Mouse (Mus musculus) lung, postnatal 0 days (tissue): Measurements from ENCODE around the gene Gal3st3.

Experiments
- CTCF ChIP-seq: IDR thresholded peaks from 2 replicates; pipeline ENCODE4 v1.5.1; 2016; ENCODE audit warnings: antibody characterized with exemption, mild to moderate bottlenecking
- EP300 ChIP-seq: IDR thresholded peaks from 2 replicates; pipeline ENCODE4 v1.6.1; 2016; ENCODE audit warnings: antibody characterized with exemption, mild to moderate bottlenecking, control low read depth

- TF ChIP-seq EP300 (no peak), CTCF (no peak)
Observed at GRCm38 (mm10) chr19:5257140-5257539, 41.0 kb upstream of the Gal3st3 start.
